Mouse (Mus musculus) yolk sac, embryonic 10.5 days (tissue): ENCODE data around the gene Nceh1.
A peak's percentile ranks its signal among the peaks of the same experiment; 100 is the strongest.
"Not testable (repeated sequence)": the region's sequence is repeated elsewhere in the genome, so short reads cannot be mapped to it uniquely, and the experiment has no call there.

Experiments
- DNase-seq: peaks from one replicate; pipeline ENCODE4 v3.0.0-alpha.2; 2017; ENCODE audit warnings: low spot score

The Nceh1 gene

GRCm38 (mm10) chr3:27228530-27229309 lies 46.0 kb downstream of the Nceh1 start:
- no peak for DNase-seq

GRCm38 (mm10) chr3:27233361-27233760 lies 50.6 kb downstream of the Nceh1 start:
- no peak for DNase-seq

- no peak for DNase-seq
Observed at GRCm38 (mm10) chr3:27233841-27234240, 51.1 kb downstream of the Nceh1 start.

- DNase-seq, result no peak
Observed at GRCm38 (mm10) chr3:27234976-27235375, 52.2 kb downstream of the Nceh1 start.

- peak; percentile 37 for DNase-seq
Observed at GRCm38 (mm10) chr3:27237226-27237625, 54.5 kb downstream of the Nceh1 start.

- no peak for DNase-seq
Observed at GRCm38 (mm10) chr3:27238563-27238962, 55.8 kb downstream of the Nceh1 start.

- no peak for DNase-seq
Observed at GRCm38 (mm10) chr3:27239568-27239967, 56.8 kb downstream of the Nceh1 start.

- DNase-seq, result no peak
Observed at GRCm38 (mm10) chr3:27241864-27242263, 59.1 kb downstream of the Nceh1 start.

GRCm38 (mm10) chr3:27246166-27246565 lies 63.4 kb downstream of the Nceh1 start:
- DNase-seq, result no peak

GRCm38 (mm10) chr3:27247785-27248184 lies 65.0 kb downstream of the Nceh1 start:
- DNase-seq, result no peak

- no peak for DNase-seq
Observed at GRCm38 (mm10) chr3:27249030-27249429, 66.3 kb downstream of the Nceh1 start.

GRCm38 (mm10) chr3:27250936-27251335 lies 68.2 kb downstream of the Nceh1 start:
- DNase-seq, result no peak

GRCm38 (mm10) chr3:27258461-27258860 lies 75.7 kb downstream of the Nceh1 start:
- no peak for DNase-seq

GRCm38 (mm10) chr3:27260393-27260792 lies 77.6 kb downstream of the Nceh1 start:
- DNase-seq, result no peak

- no peak for DNase-seq
Observed at GRCm38 (mm10) chr3:27267327-27267726, 84.6 kb downstream of the Nceh1 start.

- no peak for DNase-seq
Observed at GRCm38 (mm10) chr3:27267887-27268286, 85.1 kb downstream of the Nceh1 start.

- DNase-seq, result no peak
Observed at GRCm38 (mm10) chr3:27269151-27269550, 86.4 kb downstream of the Nceh1 start.

GRCm38 (mm10) chr3:27270160-27270962 lies 87.6 kb downstream of the Nceh1 start:
- peak; percentile 41 for DNase-seq

- peak; percentile 50 for DNase-seq
Observed at GRCm38 (mm10) chr3:27272926-27273745, 90.4 kb downstream of the Nceh1 start.

- DNase-seq, result not testable (repeated sequence)
Observed at GRCm38 (mm10) chr3:27279286-27279925, 96.6 kb downstream of the Nceh1 start.

- no peak for DNase-seq
Observed at GRCm38 (mm10) chr3:27280280-27280749, 97.5 kb downstream of the Nceh1 start.
